Mouse (Mus musculus) heart, embryonic 10.5 days (tissue): ENCODE measurements at regions not wholly inside any gene's neighbourhood (a gene's known extent, or its start where the extent isn't known, plus 50 kb on each side); places are given as distances from the start of the nearest gene placed in this dataset.

Source experiments
- DNase-seq: peaks from one replicate; pipeline ENCODE4 v3.0.0-alpha.2; 2017; ENCODE audit warnings: low spot score
- H3K27ac ChIP-seq: fragments of 300-500 bp; sonication (generic); 2 replicates; pipeline ENCODE4 v1.5.1; 2016; ENCODE audit warnings: mild to moderate bottlenecking
- H3K27me3 ChIP-seq: fragments of 300-500 bp; sonication (generic); 2 replicates; pipeline ENCODE4 v1.6.1; 2016; ENCODE audit warnings: mild to moderate bottlenecking; ENCODE audit not compliant: poor library complexity, insufficient read depth, severe bottlenecking
- H3K36me3 ChIP-seq: fragments of 300-500 bp; sonication (generic); 2 replicates; pipeline ENCODE4 v1.6.1; 2016; ENCODE audit warnings: mild to moderate bottlenecking, moderate library complexity
- H3K4me1 ChIP-seq: fragments of 300-500 bp; sonication (generic); 2 replicates; pipeline ENCODE4 v1.6.1; 2016; ENCODE audit warnings: mild to moderate bottlenecking
- H3K4me3 ChIP-seq: fragments of 300-500 bp; sonication (generic); 2 replicates; pipeline ENCODE4 v1.5.1; 2016; ENCODE audit warnings: mild to moderate bottlenecking, moderate library complexity
- H3K9me3 ChIP-seq: fragments of 300-500 bp; sonication (generic); 2 replicates; pipeline ENCODE4 v1.6.1; 2016; ENCODE audit warnings: mild to moderate bottlenecking, moderate library complexity
- WGBS: fragments of 180-500 bp; shearing (Covaris S2); methylation state at CpG from one replicate; pipeline ENCODE4 v1.1.7; 2016; 5-methylcytosine and 5-hydroxymethylcytosine counted together

DNA sequence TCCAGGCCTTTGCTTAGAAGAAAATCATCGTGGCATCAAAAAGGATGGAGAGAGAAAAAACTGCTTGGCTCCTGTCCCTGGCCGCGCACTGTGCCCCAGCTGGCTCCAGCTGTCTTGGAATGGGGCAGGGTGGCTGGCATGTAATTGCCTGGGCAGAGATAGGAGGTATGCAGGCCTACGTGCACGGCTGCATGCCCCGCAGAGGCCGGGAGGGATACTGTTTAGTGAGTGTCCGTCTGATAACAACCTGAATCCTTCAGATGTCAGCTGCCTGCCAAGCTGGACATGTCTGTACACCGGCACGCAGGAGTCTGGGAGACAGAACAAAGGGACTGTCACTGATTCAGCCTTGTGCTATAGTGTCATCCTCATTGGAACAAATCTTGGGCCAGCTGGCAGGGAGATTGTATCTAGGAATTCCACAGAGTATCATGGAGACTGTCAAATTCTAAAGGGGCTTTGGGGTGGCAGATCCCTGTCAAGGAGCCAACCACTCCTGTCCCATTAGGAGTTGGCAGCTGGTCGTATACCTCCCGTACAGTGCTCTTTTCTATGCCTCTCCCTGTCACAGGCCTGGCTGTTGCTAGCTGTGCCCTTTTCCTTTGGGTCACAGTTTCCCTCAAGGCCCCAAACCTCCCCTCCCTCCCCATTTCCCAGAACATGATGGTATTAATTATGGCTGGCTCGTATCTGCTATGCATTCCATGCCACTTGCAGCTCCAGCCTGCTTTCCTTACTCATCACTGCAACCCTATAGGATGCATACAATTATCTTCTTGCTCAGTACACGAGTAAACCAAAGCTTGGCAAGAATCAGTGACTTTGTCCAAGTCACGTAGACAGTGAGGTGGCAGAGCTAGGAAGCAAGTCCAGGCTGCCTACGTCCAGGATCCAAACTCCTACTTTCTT is 83.5 kb upstream of the Egln3 start:
- Histone ChIP-seq H3K27me3 (no peaks in the 10 kb centered on the region), H3K36me3 (no peaks in the 10 kb centered on the region), H3K27ac (peak overlapping the region; percentile 62), H3K4me3 (peak overlapping the region; percentile 15; the same call in 1 of the 2 replicates), H3K9me3 (no peaks in the 10 kb centered on the region), H3K4me1 (peaks cover 22% of the 10 kb centered on the region)
- WGBS, result 53% methylated on average over 16 of the region's 16 CpGs
- DNase-seq, result no peak

DNA sequence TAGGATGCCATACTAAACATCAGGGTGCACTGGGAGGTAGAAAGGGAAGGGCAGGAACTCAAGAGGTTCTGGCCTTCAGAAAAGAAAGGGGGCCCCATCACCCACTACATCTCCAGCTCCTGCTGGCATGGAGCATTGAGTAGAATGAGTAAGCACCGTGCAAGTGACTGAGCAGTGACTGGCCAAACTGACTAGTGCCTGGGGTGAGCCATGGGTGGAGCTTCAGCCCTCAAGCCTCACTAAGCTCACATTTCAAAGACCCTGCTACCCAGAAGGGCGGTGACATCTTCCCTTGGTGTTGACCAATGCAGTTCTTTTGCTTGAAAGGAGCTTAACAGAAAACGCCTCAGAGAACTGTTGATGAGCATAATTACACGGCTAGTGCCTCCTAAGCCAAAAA is 80.0 kb upstream of the Egln3 start:
- 29% methylated on average over 4 of the region's 4 CpGs for WGBS
- Histone ChIP-seq H3K4me1 (peaks cover 26% of the 10 kb centered on the region), H3K36me3 (no peaks in the 10 kb centered on the region), H3K27ac (no peak overlapping the region), H3K9me3 (no peaks in the 10 kb centered on the region), H3K4me3 (no peak overlapping the region), H3K27me3 (no peaks in the 10 kb centered on the region)
- no peak for DNase-seq

DNA sequence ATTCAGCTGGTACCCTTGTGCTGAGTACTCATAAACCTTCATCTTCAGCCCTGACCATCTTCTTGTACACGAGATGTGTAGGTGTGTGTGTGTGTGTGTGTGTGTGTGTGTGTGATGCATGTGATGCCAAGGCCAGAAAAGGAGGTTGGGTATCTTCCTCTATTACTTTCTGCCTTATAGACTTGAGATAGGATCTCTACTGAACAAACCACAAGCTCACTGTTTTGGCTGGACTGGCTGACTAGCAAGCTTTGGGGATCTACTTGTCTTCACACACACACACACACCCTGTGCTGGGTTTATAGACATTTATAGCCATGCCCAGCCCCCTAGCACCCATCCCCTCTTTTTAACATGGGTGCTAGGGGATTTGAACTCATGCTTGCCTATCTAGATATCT is 79.4 kb upstream of the Egln3 start:
- no peaks in the 10 kb centered on the region for H3K9me3 ChIP-seq
- H3K27me3 ChIP-seq, result no peaks in the 10 kb centered on the region
- H3K4me3 ChIP-seq, result no peak overlapping the region
- no peak for DNase-seq
- WGBS, result 78% methylated on average over 1 of the region's 1 CpGs
- H3K36me3 ChIP-seq, result no peaks in the 10 kb centered on the region
- H3K27ac ChIP-seq, result no peak overlapping the region
- H3K4me1 ChIP-seq, result peaks cover 26% of the 10 kb centered on the region

DNA sequence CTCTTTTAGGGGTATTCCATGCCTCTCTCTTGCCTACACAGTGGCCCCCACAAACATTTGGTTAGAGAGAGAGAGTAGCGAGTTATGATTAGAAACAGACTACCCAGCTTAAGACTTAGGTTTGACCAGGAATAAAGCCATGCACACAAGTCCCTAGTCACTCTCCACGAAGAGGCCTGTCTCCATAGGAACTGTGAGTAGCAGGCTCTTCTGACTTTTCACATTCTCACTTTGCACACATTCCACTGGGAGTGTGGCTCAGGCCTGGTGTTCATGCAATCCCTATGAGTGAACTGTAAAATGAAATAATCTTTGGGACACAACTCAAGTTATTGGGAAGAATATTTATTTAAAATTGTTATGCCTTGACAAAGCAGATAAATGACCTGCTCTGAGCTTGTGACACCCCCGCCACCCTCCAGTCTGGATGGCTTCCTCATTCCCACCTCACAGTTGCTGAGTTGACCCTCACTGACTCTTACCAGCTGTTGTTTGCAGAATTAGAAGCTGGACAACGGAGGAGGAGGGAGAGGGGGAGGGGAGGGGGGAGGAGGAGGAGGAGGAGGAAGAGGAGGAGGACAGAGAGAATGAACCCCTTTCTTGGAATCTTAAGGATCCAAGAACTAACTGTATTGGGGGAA is 78.7 kb upstream of the Egln3 start:
- Histone ChIP-seq H3K9me3 (no peaks in the 10 kb centered on the region), H3K36me3 (no peaks in the 10 kb centered on the region), H3K4me3 (no peak overlapping the region), H3K27me3 (no peaks in the 10 kb centered on the region), H3K4me1 (peaks cover 26% of the 10 kb centered on the region), H3K27ac (0 out of 2 replicates have a peak overlapping the region, but pooled peaks have one; percentile 9)
- 61% methylated on average over 4 of the region's 4 CpGs for WGBS
- DNase-seq, result no peak

DNA sequence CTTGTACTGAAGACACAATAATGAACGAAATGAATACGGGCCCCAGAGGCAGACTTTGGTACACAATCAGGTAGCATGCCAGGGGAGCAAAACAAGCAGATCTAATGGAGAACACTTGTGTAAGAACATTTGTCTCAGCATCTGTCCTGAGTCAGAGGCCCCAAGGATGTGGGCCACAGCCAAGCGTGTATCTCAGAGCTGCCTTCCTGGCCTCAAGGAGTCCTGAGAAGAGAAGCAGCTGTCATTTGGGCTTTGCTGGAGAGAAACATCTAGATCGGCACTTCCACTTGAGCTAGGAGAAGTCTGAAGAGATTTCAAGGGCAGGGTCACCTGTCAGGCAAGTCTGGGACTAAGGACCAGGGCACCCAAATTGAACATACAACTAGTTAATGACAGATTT is 76.8 kb upstream of the Egln3 start:
- H3K4me3 ChIP-seq, result no peak overlapping the region
- H3K4me1 ChIP-seq, result peaks cover 14% of the 10 kb centered on the region; the same call in 1 of the 2 replicates
- DNase-seq, result no peak
- no peaks in the 10 kb centered on the region for H3K9me3 ChIP-seq
- no peaks in the 10 kb centered on the region for H3K36me3 ChIP-seq
- H3K27ac ChIP-seq, result no peak overlapping the region
- H3K27me3 ChIP-seq, result no peaks in the 10 kb centered on the region
- WGBS, result 79% methylated on average over 4 of the region's 4 CpGs

DNA sequence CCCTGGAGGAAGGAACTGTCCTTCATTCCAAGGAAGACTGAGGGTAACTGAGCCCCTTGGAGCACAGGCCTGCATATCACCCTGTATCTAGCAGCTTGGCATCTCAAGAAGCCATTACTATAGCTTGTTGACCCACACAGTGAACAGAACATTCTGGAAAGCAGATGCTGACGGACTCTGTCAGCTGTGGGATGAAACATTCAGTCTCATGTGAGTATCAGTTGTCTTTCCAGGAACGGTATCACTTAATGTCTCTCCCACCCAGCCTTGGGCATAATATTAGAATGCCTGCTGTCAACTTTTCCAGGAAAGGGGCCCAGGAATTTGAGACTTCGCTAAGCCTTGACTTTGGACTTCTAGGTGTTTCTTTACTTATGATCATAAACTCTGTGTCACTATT is 76.3 kb upstream of the Egln3 start:
- no peaks in the 10 kb centered on the region for H3K9me3 ChIP-seq
- WGBS, result 81% methylated on average over 3 of the region's 3 CpGs
- no peak for DNase-seq

GRCm38 (mm10) chr12:54276978-54277537 is 73.4 kb upstream of the Egln3 start:
- no peaks in the 10 kb centered on the region for H3K9me3 ChIP-seq
- WGBS, result 63% methylated on average over 7 of the region's 7 CpGs
- DNase-seq, result no peak
- H3K4me3 ChIP-seq, result no peak overlapping the region
- peaks cover 5% of the 10 kb centered on the region; the same call in 1 of the 2 replicates for H3K4me1 ChIP-seq
- no peak overlapping the region for H3K27ac ChIP-seq
- H3K27me3 ChIP-seq, result no peaks in the 10 kb centered on the region
- H3K36me3 ChIP-seq, result no peaks in the 10 kb centered on the region

More for the DNA sequence above, 76.3 kb upstream of the Egln3 start:
- Histone ChIP-seq H3K36me3 (no peaks in the 10 kb centered on the region), H3K4me1 (peaks cover 14% of the 10 kb centered on the region; the same call in 1 of the 2 replicates), H3K27ac (no peak overlapping the region), H3K4me3 (no peak overlapping the region), H3K27me3 (no peaks in the 10 kb centered on the region)

GRCm38 (mm10) chr12:54273506-54273905 is 69.8 kb upstream of the Egln3 start:
- Histone ChIP-seq H3K36me3 (no peaks in the 10 kb centered on the region), H3K4me3 (no peak overlapping the region), H3K9me3 (no peaks in the 10 kb centered on the region), H3K27ac (no peak overlapping the region), H3K4me1 (0 out of 2 replicates have a peak, but pooled peaks cover 2% of the 10 kb centered on the region), H3K27me3 (no peaks in the 10 kb centered on the region)
- no peak for DNase-seq
- 93% methylated on average over 4 of the region's 4 CpGs for WGBS

- Histone ChIP-seq H3K27ac (no peak overlapping the region), H3K36me3 (no peaks in the 10 kb centered on the region), H3K4me3 (no peak overlapping the region), H3K4me1 (0 out of 2 replicates have a peak, but pooled peaks cover 2% of the 10 kb centered on the region), H3K9me3 (no peaks in the 10 kb centered on the region), H3K27me3 (no peaks in the 10 kb centered on the region)
- no peak for DNase-seq
- 81% methylated on average over 6 of the region's 6 CpGs for WGBS
Measured at GRCm38 (mm10) chr12:54272696-54273095, 69.0 kb upstream of the Egln3 start.

DNA sequence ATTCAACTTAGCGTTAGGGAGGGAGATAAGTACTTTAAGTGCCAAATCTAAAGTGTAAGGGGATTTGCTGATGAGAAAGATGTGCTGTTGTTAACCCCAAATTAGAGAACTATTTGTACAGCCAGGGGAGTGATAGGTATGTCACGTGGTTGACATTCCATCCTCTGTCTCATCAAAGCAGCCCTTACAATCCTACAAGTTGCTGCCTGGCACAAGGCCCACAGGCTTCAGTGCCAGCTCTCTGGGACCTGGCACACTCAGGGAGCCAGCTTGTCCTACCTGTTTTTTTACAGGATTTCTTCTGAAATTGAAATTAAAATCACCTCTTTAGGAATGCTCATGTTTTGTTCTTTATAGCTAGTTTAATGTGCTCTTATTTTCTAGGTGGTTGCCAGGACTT is 68.6 kb upstream of the Egln3 start:
- Histone ChIP-seq H3K36me3 (no peaks in the 10 kb centered on the region), H3K4me1 (0 out of 2 replicates have a peak, but pooled peaks cover 2% of the 10 kb centered on the region), H3K27ac (no peak overlapping the region), H3K4me3 (no peak overlapping the region), H3K9me3 (no peaks in the 10 kb centered on the region), H3K27me3 (no peaks in the 10 kb centered on the region)
- 51% methylated on average over 2 of the region's 2 CpGs for WGBS
- DNase-seq, result no peak

GRCm38 (mm10) chr12:54265852-54266251 is 62.2 kb upstream of the Egln3 start:
- Histone ChIP-seq H3K4me1 (peaks cover 27% of the 10 kb centered on the region), H3K36me3 (no peaks in the 10 kb centered on the region), H3K9me3 (no peaks in the 10 kb centered on the region), H3K27ac (no peak overlapping the region), H3K4me3 (no peak overlapping the region), H3K27me3 (peaks cover 8% of the 10 kb centered on the region)
- 83% methylated on average over 3 of the region's 3 CpGs for WGBS
- DNase-seq, result no peak

GRCm38 (mm10) chr12:54264893-54265835 is 61.5 kb upstream of the Egln3 start:
- no peaks in the 10 kb centered on the region for H3K9me3 ChIP-seq
- H3K27me3 ChIP-seq, result peaks cover 15% of the 10 kb centered on the region
- no peaks in the 10 kb centered on the region for H3K36me3 ChIP-seq
- no peak for DNase-seq
- peaks cover 27% of the 10 kb centered on the region for H3K4me1 ChIP-seq
- H3K27ac ChIP-seq, result peak overlapping the region; percentile 53; the same call in 1 of the 2 replicates
- 43% methylated on average over 14 of the region's 14 CpGs for WGBS
- H3K4me3 ChIP-seq, result no peak overlapping the region
